Comparison of ENCODE assay signal across 24 mouse cellular contexts in the genomic region with DNA sequence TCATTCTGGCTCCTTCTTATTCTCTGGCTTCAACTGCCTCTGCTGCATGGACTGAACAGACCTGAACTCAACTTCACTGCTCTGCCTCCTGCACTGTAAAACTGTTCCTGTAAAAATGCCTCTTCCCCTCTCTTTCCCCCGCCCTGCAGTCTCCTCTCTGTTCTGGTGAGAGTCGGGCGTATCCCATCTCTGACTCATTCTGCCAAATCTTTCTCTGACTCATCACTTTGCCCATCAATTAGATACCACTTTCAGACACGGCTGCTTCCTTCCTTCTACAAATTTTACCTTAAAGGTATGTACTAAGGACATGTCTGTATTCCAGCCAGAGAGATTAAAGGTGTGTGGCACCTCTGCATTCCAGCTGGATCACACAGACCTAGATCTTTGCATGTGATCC. TPM values are rescaled to one million over a fixed set of nuclear protein-coding genes. Genes with fewer than 3 reads are reported as not detected.
"Had no signal": no experiment of that assay in that cellular context is flagged by ENCODE, and none has a peak within 500 bp of the region (broad histone marks: within the 10 kb centered on the region; RNA-seq: fewer than 3 reads in every experiment).

No protein-coding gene starts in this region.

- H3K9ac ChIP-seq: limb, embryonic 13.5 days; liver, embryonic 13.5 days; midbrain, embryonic 12.5 days; midbrain, embryonic 15.5 days; neural tube, embryonic 12.5 days; neural tube, embryonic 15.5 days; stomach, embryonic 15.5 days had no signal

- H3K4me3 ChIP-seq: layer of hippocampus, adult 2 months; limb, embryonic 10.5 days; limb, embryonic 13.5 days; liver, embryonic 13.5 days; midbrain, embryonic 12.5 days; midbrain, embryonic 15.5 days; neural tube, embryonic 12.5 days; neural tube, embryonic 15.5 days; stomach, embryonic 15.5 days had no signal

- H3K9me3 ChIP-seq: limb, embryonic 10.5 days; liver, embryonic 13.5 days; midbrain, embryonic 15.5 days; stomach, embryonic 15.5 days had no signal

- DNase-seq: kidney, postnatal 25 days; layer of hippocampus, adult 9-11 months; liver; liver, embryonic 13.5 days; lung, adult 2 months; right cerebral cortex, adult 18-20 months; right cerebral cortex, postnatal 14 days; right cerebral cortex, postnatal 4 days; thymus, postnatal 25 days had no signal

- ATAC-seq: midbrain, embryonic 15.5 days had no signal

- H3K4me2 ChIP-seq: limb, embryonic 13.5 days; liver, embryonic 13.5 days; midbrain, embryonic 12.5 days; midbrain, embryonic 15.5 days; neural tube, embryonic 12.5 days; neural tube, embryonic 15.5 days; stomach, embryonic 15.5 days had no signal

- H3K36me3 ChIP-seq: midbrain, embryonic 15.5 days had no signal

- H3K4me1 ChIP-seq: limb, embryonic 10.5 days; limb, embryonic 13.5 days; liver, embryonic 13.5 days; midbrain, embryonic 12.5 days; midbrain, embryonic 15.5 days; neural tube, embryonic 12.5 days; neural tube, embryonic 15.5 days; stomach, embryonic 15.5 days had no signal

- H3K27me3 ChIP-seq: limb, embryonic 13.5 days; liver, embryonic 13.5 days; midbrain, embryonic 12.5 days; midbrain, embryonic 15.5 days; neural tube, embryonic 12.5 days; neural tube, embryonic 15.5 days; stomach, embryonic 15.5 days had no signal

- H3K27ac ChIP-seq: kidney, postnatal 0 days; layer of hippocampus, adult 2 months; limb, embryonic 10.5 days; limb, embryonic 13.5 days; liver, embryonic 13.5 days; macrophage; midbrain, embryonic 12.5 days; midbrain, embryonic 15.5 days; neural tube, embryonic 12.5 days; neural tube, embryonic 15.5 days; stomach, embryonic 15.5 days had no signal

RNA-seq across cellular contexts. Expression of a gene that starts 45.2 kb away (rescaled TPM):
- total RNA-seq: layer of hippocampus, adult 2 months; layer of hippocampus, postnatal 25 days; left cerebral cortex, adult 18-20 months; left cerebral cortex, postnatal 25 days; megakaryocyte, adult 5-6 weeks had no signal
- polyA plus RNA-seq: kidney, embryonic 14.5 days; kidney, postnatal 0 days; limb, embryonic 10.5 days; liver, embryonic 13.5 days; macrophage; midbrain, embryonic 12.5 days; midbrain, embryonic 15.5 days; neural tube, embryonic 12.5 days; neural tube, embryonic 15.5 days; stomach, embryonic 15.5 days had no signal
